Mouse (Mus musculus) hindbrain, embryonic 13.5 days (tissue): ENCODE data around the gene Ado. TPM values are rescaled to one million over a fixed set of nuclear protein-coding genes. Genes with fewer than 3 reads are reported as not detected.
A peak's percentile ranks its signal among the peaks of the same experiment; 100 is the strongest.

Experiments used
- ATAC-seq: fragments of 200-750 bp; cut with Nextera tagmentation; 2 replicates; pipeline ENCODE4 v1.8.0; 2017; ENCODE audit warnings: moderate TSS enrichment; ENCODE audit not compliant: low FRiP score
- H3K27ac ChIP-seq: fragments of 300-500 bp; sonication (generic); 2 replicates; pipeline ENCODE4 v1.5.1; 2015; ENCODE audit warnings: inconsistent platforms, mild to moderate bottlenecking, moderate library complexity
- H3K27me3 ChIP-seq: fragments of 300-500 bp; sonication (generic); 2 replicates; pipeline ENCODE4 v1.6.1; 2015; ENCODE audit warnings: mild to moderate bottlenecking, inconsistent platforms
- H3K36me3 ChIP-seq: fragments of 300-500 bp; sonication (generic); 2 replicates; pipeline ENCODE4 v1.6.1; 2015; ENCODE audit warnings: mild to moderate bottlenecking, inconsistent platforms
- H3K4me1 ChIP-seq: fragments of 300-500 bp; sonication (generic); replicated peaks from 2 replicates; pipeline ENCODE4 v1.6.1; 2015; ENCODE audit warnings: inconsistent platforms
- H3K4me2 ChIP-seq: fragments of 300-500 bp; sonication (generic); 2 replicates; pipeline ENCODE4 v1.6.1; 2015; ENCODE audit warnings: inconsistent platforms, mild to moderate bottlenecking, moderate library complexity
- H3K4me3 ChIP-seq: fragments of 300-500 bp; sonication (generic); 2 replicates; pipeline ENCODE4 v1.5.1; 2015; ENCODE audit warnings: mild to moderate bottlenecking, inconsistent platforms
- H3K9ac ChIP-seq: fragments of 300-500 bp; sonication (generic); 2 replicates; pipeline ENCODE4 v1.6.1; 2015; ENCODE audit warnings: mild to moderate bottlenecking, inconsistent platforms
- H3K9me3 ChIP-seq: fragments of 300-500 bp; sonication (generic); 2 replicates; pipeline ENCODE4 v1.6.1; 2016; ENCODE audit warnings: inconsistent platforms
- WGBS: fragments of 180-500 bp; shearing (Covaris S2); methylation state at CpG from one replicate; pipeline ENCODE4 v1.1.7; 2015; 5-methylcytosine and 5-hydroxymethylcytosine counted together
- polyA plus RNA-seq: library from polyadenylated mRNA; unstranded; fragments of >200 nt; fragmentation: Nextera tagmentation; extraction: Ambion mirVana; gene quantifications from 2 replicates; pipeline ENCODE4 v1.2.1, GENCODE M21; 2015

Ado gene
- polyA plus RNA-seq, 1 experiment from 2014 or later: 86.8 TPM

DNA sequence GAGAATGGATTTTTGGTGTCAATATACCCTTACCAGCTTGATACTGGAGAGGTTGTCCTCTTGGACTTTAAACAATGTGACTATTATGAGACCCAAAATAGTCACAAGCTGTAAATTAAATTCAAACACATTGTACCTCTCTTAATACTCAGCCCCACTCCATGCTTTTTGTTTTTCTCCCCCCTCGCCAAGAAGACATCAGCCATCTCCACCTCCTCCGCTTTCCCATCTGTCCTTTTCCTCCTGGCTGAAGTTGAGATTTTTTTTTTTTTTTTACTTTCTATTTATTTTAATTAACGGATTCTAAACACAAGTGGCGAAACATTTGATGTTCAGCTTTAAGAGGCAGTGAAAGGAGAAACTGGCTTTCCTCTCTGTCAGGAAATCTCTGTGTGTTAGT, 9.3 kb upstream of the Ado start:
- H3K36me3 ChIP-seq: no peaks in the 10 kb centered on the region

DNA sequence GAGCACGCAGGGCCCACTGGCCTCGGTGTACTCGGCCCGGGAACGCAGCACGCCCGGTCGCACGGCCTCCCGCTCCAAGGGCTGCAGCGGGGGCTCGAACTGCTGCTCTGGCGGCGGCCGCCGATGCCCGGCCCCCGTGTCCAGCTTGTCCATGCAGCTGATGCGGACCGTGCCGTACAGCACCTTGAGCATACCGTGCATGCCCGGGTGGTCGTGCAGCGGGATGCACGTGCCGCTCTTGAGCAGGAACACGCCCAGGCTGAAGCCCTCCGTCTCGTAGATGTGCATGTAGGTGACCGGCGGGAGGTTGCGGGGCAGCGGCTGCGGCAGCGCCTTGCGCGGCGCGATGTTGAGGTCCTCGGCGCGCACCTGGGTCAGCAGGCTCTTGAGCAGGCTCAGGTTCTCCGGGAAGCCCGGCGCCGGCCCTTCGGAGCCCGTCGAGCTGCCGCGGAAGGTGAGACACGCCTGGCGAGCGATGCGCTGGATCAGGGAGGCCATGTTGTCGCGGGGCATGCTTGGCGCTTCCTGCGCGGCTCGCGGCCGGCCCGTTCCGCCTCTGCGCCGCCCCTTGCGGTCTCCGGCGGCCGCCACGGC, 397 bp downstream of the Ado start:
- peak overlapping the region; percentile 92 for H3K9ac ChIP-seq
- H3K27ac ChIP-seq: peak overlapping the region; percentile 97
- peaks cover 29% of the 10 kb centered on the region for H3K27me3 ChIP-seq
- WGBS: under 1% methylated on average over 66 of the region's 73 CpGs
- H3K9me3 ChIP-seq: no peaks in the 10 kb centered on the region
- H3K4me2 ChIP-seq: peak overlapping the region; percentile 99
- peak overlapping the region; percentile 62 for H3K4me3 ChIP-seq
- peak; percentile 82 for ATAC-seq
- H3K36me3 ChIP-seq: no peaks in the 10 kb centered on the region
- peaks cover 35% of the 10 kb centered on the region for H3K4me1 ChIP-seq

More for the DNA sequence above, 9.3 kb upstream of the Ado start:
- Histone ChIP-seq H3K4me2 (no peak overlapping the region), H3K27ac (no peak overlapping the region), H3K9me3 (peaks cover 6% of the 10 kb centered on the region; the same call in 1 of the 2 replicates), H3K9ac (no peak overlapping the region), H3K4me1 (peaks cover 14% of the 10 kb centered on the region; the same call in 1 of the 2 replicates), H3K27me3 (peaks cover 67% of the 10 kb centered on the region), H3K4me3 (no peak overlapping the region)
- WGBS: 88% methylated on average over 4 of the region's 4 CpGs
- ATAC-seq: no peak

DNA sequence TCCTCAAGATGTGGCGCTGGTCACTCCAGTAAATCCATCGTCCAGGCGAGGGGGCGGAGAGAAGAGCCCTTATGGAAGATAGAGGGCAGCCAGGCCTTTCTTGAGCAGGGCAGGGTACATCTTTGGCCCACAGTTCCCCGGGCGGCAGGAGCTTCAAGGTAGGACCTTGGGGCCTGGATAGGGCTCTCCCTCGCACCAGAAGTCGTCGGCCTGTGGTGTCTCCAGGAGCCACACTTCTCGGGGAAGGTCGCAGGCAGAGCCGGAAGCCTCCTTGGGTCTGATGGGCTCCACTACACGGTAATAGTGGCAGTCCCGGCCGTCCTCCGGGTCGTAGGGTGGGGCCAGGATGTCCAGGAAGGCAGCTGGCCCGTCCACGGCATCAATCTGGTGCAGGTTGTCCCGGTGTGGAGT, 900 bp downstream of the Ado start:
- peak overlapping the region; percentile 97 for H3K27ac ChIP-seq
- 1% methylated on average over 20 of the region's 20 CpGs for whole genome bisulfite sequencing

DNA sequence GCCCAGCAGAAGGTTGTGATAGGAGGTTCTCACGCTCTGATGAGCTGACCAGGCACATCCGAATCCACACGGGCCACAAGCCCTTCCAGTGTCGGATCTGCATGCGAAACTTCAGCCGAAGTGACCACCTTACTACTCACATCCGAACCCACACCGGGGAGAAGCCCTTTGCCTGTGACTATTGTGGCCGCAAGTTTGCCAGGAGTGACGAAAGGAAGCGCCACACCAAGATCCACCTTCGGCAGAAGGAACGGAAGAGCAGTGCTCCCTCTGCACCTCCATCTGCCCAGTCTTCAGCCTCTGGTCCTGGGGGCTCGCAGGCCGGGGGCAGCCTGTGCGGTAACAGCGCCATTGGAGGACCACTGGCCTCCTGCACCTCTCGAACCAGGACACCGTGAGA, 8.2 kb downstream of the Ado start:
- Histone ChIP-seq H3K4me3 (peak overlapping the region; percentile 11), H3K4me2 (0 out of 2 replicates have a peak overlapping the region, but pooled peaks have one; percentile 1), H3K27ac (no peak overlapping the region), H3K27me3 (peaks cover 78% of the 10 kb centered on the region), H3K36me3 (no peaks in the 10 kb centered on the region), H3K9me3 (no peaks in the 10 kb centered on the region), H3K4me1 (peaks cover 52% of the 10 kb centered on the region), H3K9ac (no peak overlapping the region)
- ATAC-seq: no peak
- 13% methylated on average over 19 of the region's 19 CpGs for WGBS

More for the DNA sequence above, 900 bp downstream of the Ado start:
- H3K4me1 ChIP-seq: peaks cover 35% of the 10 kb centered on the region
- H3K9ac ChIP-seq: peak overlapping the region; percentile 92
- peak overlapping the region; percentile 62 for H3K4me3 ChIP-seq
- peaks cover 29% of the 10 kb centered on the region for H3K27me3 ChIP-seq
- H3K9me3 ChIP-seq: no peaks in the 10 kb centered on the region
- H3K36me3 ChIP-seq: no peaks in the 10 kb centered on the region
- peak overlapping the region; percentile 99 for H3K4me2 ChIP-seq
- peak; percentile 2; the same call in 1 of the 2 replicates for ATAC-seq

DNA sequence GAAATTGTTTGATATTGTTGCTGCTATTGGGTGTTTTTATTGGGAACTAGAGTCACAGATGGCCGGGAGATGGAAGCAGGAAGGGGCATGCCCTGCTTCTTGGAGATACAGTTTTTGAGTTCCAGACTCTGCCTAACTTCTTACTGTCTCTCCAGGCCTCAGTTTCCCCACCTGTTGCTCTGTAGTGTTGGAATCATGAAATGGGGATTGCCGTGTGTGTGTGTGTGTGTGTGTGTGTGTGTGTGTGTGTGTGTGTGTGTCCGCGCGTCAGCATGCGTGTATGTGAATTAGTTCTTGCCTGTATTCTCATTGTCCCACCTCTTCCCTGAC, 9.4 kb downstream of the Ado start:
- H3K4me3 ChIP-seq: peak overlapping the region; percentile 55
- peaks cover 58% of the 10 kb centered on the region for H3K4me1 ChIP-seq
- no peak overlapping the region for H3K27ac ChIP-seq
- H3K9ac ChIP-seq: no peak overlapping the region; the same call in 1 of the 2 replicates
- H3K4me2 ChIP-seq: peak overlapping the region; percentile 85
- H3K27me3 ChIP-seq: peaks cover 90% of the 10 kb centered on the region
- WGBS: 8% methylated on average over 2 of the region's 6 CpGs
- no peaks in the 10 kb centered on the region for H3K36me3 ChIP-seq
- no peaks in the 10 kb centered on the region for H3K9me3 ChIP-seq
- no peak for ATAC-seq

DNA sequence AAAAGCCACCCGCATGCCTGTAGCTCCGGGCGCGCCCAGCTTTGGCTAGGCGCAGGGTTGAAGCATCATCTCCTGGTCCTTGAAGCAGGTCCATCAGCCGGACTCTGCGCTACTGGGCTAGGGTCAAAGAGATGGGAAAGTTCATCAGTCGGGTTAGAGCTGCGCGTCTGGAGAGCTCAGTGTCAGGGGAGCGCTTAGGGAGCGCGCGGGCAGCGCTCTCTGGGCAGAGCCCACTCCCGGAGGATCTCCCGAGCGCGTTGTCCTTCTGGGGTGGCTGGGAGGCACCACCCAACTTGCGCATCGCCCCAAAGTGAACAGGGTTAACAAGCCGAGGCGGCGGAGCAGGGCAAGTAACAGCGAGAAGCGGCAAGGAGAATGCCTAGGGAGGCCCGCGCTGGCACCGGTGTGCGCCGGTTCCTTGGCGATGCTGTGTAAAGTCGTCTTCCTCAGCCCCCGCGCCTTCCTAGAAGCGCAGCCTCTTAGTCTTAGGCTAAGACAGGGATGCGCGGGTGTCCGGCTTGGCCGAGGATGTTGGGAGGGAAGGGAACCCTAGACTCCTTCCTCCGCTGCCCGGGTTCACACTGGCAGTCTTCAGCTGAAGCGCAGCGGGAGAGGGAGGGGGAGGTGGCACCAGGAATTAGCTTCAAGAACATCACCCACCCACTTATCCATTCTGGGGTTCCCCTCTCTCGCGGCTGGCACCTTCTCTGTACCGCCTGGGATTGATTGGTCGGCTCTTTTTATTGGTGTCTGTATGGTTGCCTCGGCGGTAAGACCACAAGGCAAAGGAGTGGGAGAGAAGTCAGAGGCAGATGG, 10.0 kb downstream of the Ado start:
- Histone ChIP-seq H3K4me3 (peak overlapping the region; percentile 55), H3K9ac (peak overlapping the region; percentile 36), H3K4me2 (peak overlapping the region; percentile 85), H3K27me3 (peaks cover 96% of the 10 kb centered on the region), H3K4me1 (peaks cover 58% of the 10 kb centered on the region), H3K27ac (no peak overlapping the region), H3K36me3 (no peaks in the 10 kb centered on the region), H3K9me3 (no peaks in the 10 kb centered on the region)
- WGBS: 1% methylated on average over 49 of the region's 50 CpGs
- no peak for ATAC-seq

DNA sequence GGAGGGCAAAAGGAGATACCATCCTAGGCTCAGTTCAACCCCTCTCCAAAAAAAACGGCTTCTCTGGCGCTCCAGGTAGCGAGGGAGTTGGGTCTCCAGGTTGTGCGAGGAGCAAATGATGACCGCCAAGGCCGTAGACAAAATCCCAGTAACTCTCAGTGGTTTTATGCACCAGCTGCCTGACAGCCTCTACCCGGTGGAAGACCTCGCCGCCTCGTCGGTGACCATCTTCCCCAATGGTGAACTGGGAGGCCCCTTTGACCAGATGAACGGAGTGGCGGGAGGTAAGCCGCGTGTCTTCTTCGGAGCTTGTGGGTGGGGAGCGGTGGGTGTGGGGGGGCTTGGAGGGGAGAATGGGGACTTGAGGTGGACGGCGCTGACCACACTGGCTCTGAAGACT, 10.6 kb downstream of the Ado start:
- peak overlapping the region; percentile 55 for H3K4me3 ChIP-seq
- 0 out of 2 replicates have a peak overlapping the region, but pooled peaks have one; percentile 36 for H3K9ac ChIP-seq
- ATAC-seq: no peak
- WGBS: 1% methylated on average over 19 of the region's 19 CpGs
- peaks cover 58% of the 10 kb centered on the region for H3K4me1 ChIP-seq
- H3K4me2 ChIP-seq: peak overlapping the region; percentile 85
- H3K27me3 ChIP-seq: peaks cover 99% of the 10 kb centered on the region
- H3K36me3 ChIP-seq: no peaks in the 10 kb centered on the region
- no peak overlapping the region for H3K27ac ChIP-seq
- no peaks in the 10 kb centered on the region for H3K9me3 ChIP-seq

DNA sequence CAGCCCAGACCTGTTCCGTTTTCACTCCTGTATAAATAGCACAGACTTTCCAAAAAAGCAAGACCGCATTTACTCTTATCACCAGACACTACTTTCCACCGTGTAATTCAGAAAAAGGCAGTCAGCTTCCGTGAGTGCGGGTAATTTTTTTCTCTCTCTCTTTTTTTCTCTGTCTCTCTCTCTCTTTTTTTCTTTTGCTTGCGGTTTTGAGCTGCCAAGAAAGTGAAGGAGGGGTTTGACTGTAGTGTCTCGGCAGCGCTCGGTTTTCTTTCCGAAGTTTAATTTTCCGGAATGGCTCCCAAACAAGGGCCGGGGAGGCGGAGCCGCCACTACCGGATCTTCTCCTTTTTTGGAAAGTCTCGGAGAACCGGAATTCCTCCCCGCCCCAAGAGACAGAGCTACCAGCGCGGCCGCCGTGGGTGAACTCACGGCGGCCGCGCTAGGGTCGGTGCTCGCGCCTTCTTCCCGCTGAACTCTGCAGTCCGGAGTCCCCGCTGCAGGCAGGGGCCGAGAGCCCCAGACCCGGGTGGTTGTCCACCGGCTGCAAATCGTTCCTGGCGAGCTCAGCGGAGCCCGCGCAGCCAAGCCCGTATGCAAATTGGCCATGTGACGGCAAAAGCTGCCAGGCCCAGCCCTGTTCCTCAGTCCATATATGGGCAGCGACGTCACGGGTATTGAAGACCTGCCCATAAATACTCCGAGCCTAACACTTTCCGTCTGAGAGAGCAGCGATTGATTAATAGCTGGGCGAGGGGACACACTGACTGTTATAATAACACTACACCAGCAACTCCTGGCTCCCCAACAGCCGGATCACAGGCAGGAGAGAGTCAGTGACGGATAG, 11.4 kb downstream of the Ado start:
- Histone ChIP-seq H3K4me1 (peaks cover 58% of the 10 kb centered on the region), H3K4me2 (peak overlapping the region; percentile 85), H3K27me3 (peaks cover 99% of the 10 kb centered on the region), H3K4me3 (peak overlapping the region; percentile 55), H3K36me3 (no peaks in the 10 kb centered on the region), H3K27ac (no peak overlapping the region), H3K9ac (peak overlapping the region; percentile 70), H3K9me3 (no peaks in the 10 kb centered on the region)
- ATAC-seq: peak; percentile 84
- WGBS: under 1% methylated on average over 51 of the region's 51 CpGs

DNA sequence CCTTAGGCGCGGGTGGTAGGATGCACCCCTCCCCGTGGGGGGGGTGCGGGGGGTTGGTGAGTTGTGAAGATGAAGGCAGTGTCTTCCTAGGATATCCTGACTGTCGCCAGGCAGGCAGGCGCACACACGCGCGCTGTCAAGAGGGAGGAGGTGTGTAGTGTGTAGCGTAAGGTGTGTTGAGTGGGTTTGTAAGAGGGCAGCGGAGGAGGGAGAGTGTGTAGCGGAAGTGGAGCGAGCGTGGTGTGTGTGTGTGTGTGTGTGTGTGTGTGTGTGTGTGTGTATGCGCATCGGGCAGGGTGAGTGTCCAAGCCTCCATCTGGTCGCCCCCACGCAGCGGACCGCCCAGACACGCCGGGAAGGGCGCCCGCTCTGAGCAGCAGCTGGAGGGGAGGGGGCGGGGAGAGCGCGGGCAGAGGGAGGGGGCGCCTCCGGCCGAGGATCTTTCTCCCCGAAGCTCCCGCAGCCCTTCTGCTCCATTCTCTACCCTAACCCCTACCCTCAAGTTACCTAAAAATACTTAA, 12.1 kb downstream of the Ado start:
- Histone ChIP-seq H3K4me2 (peak overlapping the region; percentile 85), H3K36me3 (no peaks in the 10 kb centered on the region), H3K27ac (no peak overlapping the region), H3K4me3 (peak overlapping the region; percentile 55), H3K9me3 (no peaks in the 10 kb centered on the region), H3K9ac (peak overlapping the region; percentile 70), H3K4me1 (peaks cover 58% of the 10 kb centered on the region), H3K27me3 (peaks cover 98% of the 10 kb centered on the region)
- peak; percentile 40 for ATAC-seq
- WGBS: under 1% methylated on average over 19 of the region's 32 CpGs

DNA sequence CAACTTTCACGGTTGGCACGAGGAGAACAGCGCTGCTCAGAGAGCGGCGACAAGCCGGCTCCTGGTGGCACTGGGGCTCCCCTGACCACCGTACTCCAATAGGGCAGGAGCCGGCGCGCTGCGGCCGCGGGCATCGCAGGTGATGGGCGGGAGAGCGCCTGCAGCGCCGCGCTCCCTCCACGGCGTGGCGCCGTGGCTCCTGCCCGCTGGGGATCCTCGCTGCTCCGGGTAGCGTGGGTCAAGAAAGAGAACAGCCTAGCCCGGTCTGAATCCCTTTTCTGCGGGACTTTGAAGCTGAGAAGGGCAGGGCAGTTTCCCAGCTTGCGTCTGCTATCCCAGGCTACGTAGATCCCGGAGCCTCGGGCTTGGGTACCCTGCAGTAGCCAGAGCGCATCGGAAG, 12.8 kb downstream of the Ado start:
- peaks cover 57% of the 10 kb centered on the region for H3K4me1 ChIP-seq
- H3K4me3 ChIP-seq: peak overlapping the region; percentile 55
- no peak overlapping the region for H3K27ac ChIP-seq
- ATAC-seq: peak; percentile 34
- H3K27me3 ChIP-seq: peaks cover 98% of the 10 kb centered on the region
- WGBS: under 1% methylated on average over 35 of the region's 35 CpGs
- peak overlapping the region; percentile 85 for H3K4me2 ChIP-seq
- no peaks in the 10 kb centered on the region for H3K9me3 ChIP-seq
- H3K9ac ChIP-seq: peak overlapping the region; percentile 70; the same call in 1 of the 2 replicates
- no peaks in the 10 kb centered on the region for H3K36me3 ChIP-seq

DNA sequence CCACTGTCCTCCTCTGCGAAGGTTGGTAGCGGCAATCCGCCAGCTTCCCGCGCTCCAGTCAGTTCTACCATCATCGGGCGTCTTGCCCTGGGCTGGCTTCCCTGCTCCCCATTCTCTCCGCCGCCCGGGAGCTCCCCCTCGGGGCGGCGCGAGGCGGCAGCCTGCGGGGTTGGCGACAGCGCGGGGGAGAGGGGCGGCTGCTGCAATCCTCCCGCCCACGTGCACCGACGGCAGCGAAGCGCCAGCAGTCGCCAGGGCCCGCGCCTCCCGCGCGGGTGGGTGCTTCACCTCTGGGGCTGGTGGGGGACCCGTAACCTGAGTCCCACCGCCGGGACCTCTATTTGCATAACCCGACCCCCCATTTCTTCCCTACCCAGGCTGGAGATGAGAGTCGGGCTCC, 13.5 kb downstream of the Ado start, which contains the start of gene Egr2:
Egr2 (plus strand) TSS at position 220 of the 400 bp plus-strand sequence.
- WGBS: under 1% methylated on average over 36 of the region's 37 CpGs
- peak within 1 kb of the TSS; percentile 70; the same call in 1 of the 2 replicates for H3K9ac ChIP-seq
- ATAC-seq: no peak

More for the DNA sequence above, 13.5 kb downstream of the Ado start, which contains the start of gene Egr2:
- Histone ChIP-seq H3K9me3 (no peaks in the 10 kb centered on the region), H3K36me3 (no peaks in the 10 kb centered on the region), H3K4me1 (peaks cover 50% of the 10 kb centered on the region), H3K27ac (no peak within 1 kb of the TSS), H3K4me2 (peak within 1 kb of the TSS; percentile 85), H3K4me3 (peak within 1 kb of the TSS; percentile 55), H3K27me3 (peaks cover 96% of the 10 kb centered on the region)
